Mouse (Mus musculus): ENCODE results near the gene Igfbp5.

Igfbp5 gene

GRCm38 (mm10) chr1:72874287-72875211 lies at the start of gene Igfbp5:
Gene Igfbp5 (minus strand): TSS chr1:72874884.
- DNase-seq: peak; percentile 78

- no peak for DNase-seq
Observed at GRCm38 (mm10) chr1:72914815-72915214, 40.1 kb upstream of the Igfbp5 start.

- no peak for DNase-seq
Observed at GRCm38 (mm10) chr1:72913073-72913472, 38.4 kb upstream of the Igfbp5 start.

GRCm38 (mm10) chr1:72895821-72896220 lies 21.1 kb upstream of the Igfbp5 start:
- no peak for DNase-seq

- DNase-seq: no peak
Observed at GRCm38 (mm10) chr1:72887910-72888309, 13.2 kb upstream of the Igfbp5 start.

GRCm38 (mm10) chr1:72885819-72886169 lies 11.1 kb upstream of the Igfbp5 start:
- no peak for DNase-seq

GRCm38 (mm10) chr1:72885111-72885818 lies 10.6 kb upstream of the Igfbp5 start:
- DNase-seq: no peak

GRCm38 (mm10) chr1:72879319-72879634 lies 4.6 kb upstream of the Igfbp5 start:
- DNase-seq: no peak

GRCm38 (mm10) chr1:72878473-72879318 lies 4.0 kb upstream of the Igfbp5 start:
- no peak for DNase-seq

- no peak for DNase-seq
Observed at GRCm38 (mm10) chr1:72877892-72878291, 3.2 kb upstream of the Igfbp5 start.

GRCm38 (mm10) chr1:72876111-72876510 lies 1.4 kb upstream of the Igfbp5 start:
- DNase-seq: no peak

GRCm38 (mm10) chr1:72875708-72876107 lies 1.0 kb upstream of the Igfbp5 start:
- DNase-seq: no peak

- peak; percentile 73 for DNase-seq
Observed at GRCm38 (mm10) chr1:72873511-72874286, 985 bp downstream of the Igfbp5 start.

- no peak for DNase-seq
Observed at GRCm38 (mm10) chr1:72873078-72873477, 1.6 kb downstream of the Igfbp5 start.

- DNase-seq: peak; percentile 75
Observed at GRCm38 (mm10) chr1:72872521-72872920, 2.2 kb downstream of the Igfbp5 start.

GRCm38 (mm10) chr1:72871697-72872411 lies 2.8 kb downstream of the Igfbp5 start:
- peak; percentile 67 for DNase-seq

- DNase-seq: no peak
Observed at GRCm38 (mm10) chr1:72871337-72871696, 3.4 kb downstream of the Igfbp5 start.

- peak; percentile 94 for DNase-seq
Observed at GRCm38 (mm10) chr1:72870615-72871336, 3.9 kb downstream of the Igfbp5 start.

- DNase-seq: peak; percentile 52
Observed at GRCm38 (mm10) chr1:72869681-72870614, 4.7 kb downstream of the Igfbp5 start.

- no peak for DNase-seq
Observed at GRCm38 (mm10) chr1:72869275-72869674, 5.4 kb downstream of the Igfbp5 start.
